Mouse (Mus musculus): Measurements from ENCODE around the gene Papolb. TPM values are rescaled to one million over a fixed set of nuclear protein-coding genes. Genes with fewer than 3 reads are reported as not detected.

The Papolb gene
- not detected in 2 replicates for polyA plus RNA-seq (2012; rRNA removed)

GRCm38 (mm10) chr5:142529915-142530314 is at the start of gene Papolb:
TSS of gene Papolb (minus strand) at chr5:142530076.

GRCm38 (mm10) chr5:142550706-142551652 is 21.1 kb upstream of the Papolb start, which contains the start of gene Radil:
TSS of gene Radil (minus strand) at chr5:142551098.

Other genes starting within 250 kb of the Papolb start
- gene Foxk1, start 128.6 kb downstream of the Papolb start, polyA plus RNA-seq (2012; rRNA removed) = 2.3 and 3.3 TPM in 2 replicates
- gene Ap5z1, start 66.1 kb downstream of the Papolb start, polyA plus RNA-seq (2012; rRNA removed) = 5.5 and 6.0 TPM in 2 replicates
- 0.02 TPM in 2 replicates for gene Radil, start 21.0 kb upstream of the Papolb start, polyA plus RNA-seq (2012; rRNA removed)
- gene Mmd2, start 78.7 kb upstream of the Papolb start, polyA plus RNA-seq (2012; rRNA removed) = 5.7 and 6.2 TPM in 2 replicates
- gene Wipi2, start 97.6 kb upstream of the Papolb start, polyA plus RNA-seq (2012; rRNA removed) = 15.2 and 15.3 TPM in 2 replicates
- gene Slc29a4, start 162.4 kb upstream of the Papolb start, polyA plus RNA-seq (2012; rRNA removed) = 0.09 and 0.14 TPM in 2 replicates

Data from liver, embryonic 18 days (tissue).